Comparison of ENCODE assay signal across 13 mouse cellular contexts in the genomic region with DNA sequence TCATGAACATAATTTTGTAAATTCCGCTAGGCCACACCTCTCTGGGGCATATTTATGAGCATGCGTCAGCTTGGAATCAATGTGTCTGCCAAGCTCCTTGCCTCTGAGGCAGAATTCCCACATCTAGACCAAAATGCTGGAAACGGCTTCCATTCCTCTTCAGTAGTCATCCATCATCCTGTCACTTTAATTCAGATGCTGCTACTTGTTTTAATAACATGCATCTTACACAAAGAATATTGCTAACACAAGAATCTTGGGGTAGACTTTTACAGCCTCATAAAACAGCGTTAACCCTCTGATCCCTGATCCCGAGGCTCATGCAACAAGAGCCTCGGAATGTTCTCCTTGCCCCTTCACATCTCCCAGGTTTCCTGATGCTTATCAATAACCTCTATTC.
DNase-seq lines count a peak whose midpoint lies in the region; ATAC-seq lines count a peak whose summit lies in the region.
"Had no signal": no experiment of that assay in that cellular context is flagged by ENCODE, and none has a peak within 500 bp of the region (broad histone marks: within the 10 kb centered on the region; RNA-seq: fewer than 3 reads in every experiment).

No protein-coding gene starts in this region.

- no peak overlapping the region for H3K4me2 ChIP-seq in embryonic facial prominence, embryonic 14.5 days (ENCODE audit: low read depth, low read length)
- H3K4me2 ChIP-seq in hindbrain, embryonic 12.5 days (replicated peaks): no peak overlapping the region
- H3K4me2 ChIP-seq in neural tube, embryonic 14.5 days (ENCODE audit: low read depth, low read length): no peak overlapping the region
- H3K4me2 ChIP-seq: hindbrain, embryonic 15.5 days; lung, embryonic 15.5 days had no signal

- peak; percentile 16 for DNase-seq in embryonic facial prominence, embryonic 14.5 days (ENCODE audit: low spot score)
- DNase-seq in embryonic facial prominence, embryonic 10.5 days (ENCODE audit: low spot score): no peak
- DNase-seq in kidney, postnatal 4 days: peak; percentile 11 to 21
- DNase-seq in kidney, postnatal 36 days: no peak
- DNase-seq in frontal cortex, postnatal 14 days (ENCODE audit: low spot score in 2 of 2): no peak
- DNase-seq in cerebellum, postnatal 25 days: no peak
- DNase-seq: adrenal gland, adult 2 months; cerebellum, postnatal 10 days; right cerebral cortex, postnatal 4 days had no signal

- no peaks in the 10 kb centered on the region for H3K36me3 ChIP-seq in embryonic facial prominence, embryonic 14.5 days (ENCODE audit: control insufficient read depth, insufficient read depth, low read length)
- no peaks in the 10 kb centered on the region for H3K36me3 ChIP-seq in embryonic facial prominence, embryonic 10.5 days (replicated peaks)
- no peaks in the 10 kb centered on the region for H3K36me3 ChIP-seq in hindbrain, embryonic 12.5 days
- no peaks in the 10 kb centered on the region for H3K36me3 ChIP-seq in neural tube, embryonic 14.5 days (ENCODE audit: control insufficient read depth, insufficient read depth, low read length)
- H3K36me3 ChIP-seq: hindbrain, embryonic 15.5 days; lung, embryonic 15.5 days had no signal

- H3K4me1 ChIP-seq in embryonic facial prominence, embryonic 14.5 days (ENCODE audit: control insufficient read depth, insufficient read depth, low read length): no peaks in the 10 kb centered on the region
- no peaks in the 10 kb centered on the region for H3K4me1 ChIP-seq in embryonic facial prominence, embryonic 10.5 days
- H3K4me1 ChIP-seq in hindbrain, embryonic 12.5 days: no peaks in the 10 kb centered on the region
- H3K4me1 ChIP-seq in neural tube, embryonic 14.5 days (ENCODE audit: control insufficient read depth, insufficient read depth, low read length): no peaks in the 10 kb centered on the region
- H3K4me1 ChIP-seq: lung, embryonic 15.5 days had no signal

- no peaks in the 10 kb centered on the region for H3K27me3 ChIP-seq in embryonic facial prominence, embryonic 14.5 days (replicated peaks; ENCODE audit: control insufficient read depth, insufficient read depth, low read length)
- no peaks in the 10 kb centered on the region for H3K27me3 ChIP-seq in embryonic facial prominence, embryonic 10.5 days (replicated peaks; ENCODE audit: low read depth, poor library complexity, severe bottlenecking)
- no peaks in the 10 kb centered on the region for H3K27me3 ChIP-seq in hindbrain, embryonic 12.5 days
- no peaks in the 10 kb centered on the region for H3K27me3 ChIP-seq in neural tube, embryonic 14.5 days (ENCODE audit: control insufficient read depth, insufficient read depth, low read length)
- H3K27me3 ChIP-seq: hindbrain, embryonic 15.5 days; lung, embryonic 15.5 days had no signal

- H3K27ac ChIP-seq in embryonic facial prominence, embryonic 14.5 days (replicated peaks; ENCODE audit: low read depth, low read length): no peak overlapping the region
- H3K27ac ChIP-seq in embryonic facial prominence, embryonic 10.5 days (replicated peaks): no peak overlapping the region
- H3K27ac ChIP-seq in hindbrain, embryonic 12.5 days: peak overlapping the region; percentile 45
- H3K27ac ChIP-seq in neural tube, embryonic 14.5 days (ENCODE audit: low read depth, low read length): no peak overlapping the region; the same call in 1 of the 2 replicates
- H3K27ac ChIP-seq: lung, embryonic 15.5 days had no signal

- H3K4me3 ChIP-seq in embryonic facial prominence, embryonic 14.5 days (ENCODE audit: low read depth, low read length): no peak overlapping the region
- H3K4me3 ChIP-seq in embryonic facial prominence, embryonic 10.5 days: no peak overlapping the region
- H3K4me3 ChIP-seq in hindbrain, embryonic 12.5 days: no peak overlapping the region
- H3K4me3 ChIP-seq in neural tube, embryonic 14.5 days (ENCODE audit: low read depth, low read length): no peak overlapping the region
- H3K4me3 ChIP-seq: hindbrain, embryonic 15.5 days; lung, embryonic 15.5 days had no signal

- no peak overlapping the region for H3K9ac ChIP-seq in embryonic facial prominence, embryonic 14.5 days (ENCODE audit: low read depth, low read length)
- H3K9ac ChIP-seq in hindbrain, embryonic 12.5 days: no peak overlapping the region
- H3K9ac ChIP-seq in neural tube, embryonic 14.5 days (replicated peaks; ENCODE audit: low read depth, low read length): no peak overlapping the region
- H3K9ac ChIP-seq: hindbrain, embryonic 15.5 days; lung, embryonic 15.5 days had no signal

- H3K9me3 ChIP-seq in embryonic facial prominence, embryonic 14.5 days (ENCODE audit: control insufficient read depth, low read length): no peaks in the 10 kb centered on the region
- no peaks in the 10 kb centered on the region for H3K9me3 ChIP-seq in embryonic facial prominence, embryonic 10.5 days
- no peaks in the 10 kb centered on the region for H3K9me3 ChIP-seq in hindbrain, embryonic 12.5 days (replicated peaks)
- no peaks in the 10 kb centered on the region for H3K9me3 ChIP-seq in neural tube, embryonic 14.5 days (ENCODE audit: control insufficient read depth, low read length)
- H3K9me3 ChIP-seq: hindbrain, embryonic 15.5 days; lung, embryonic 15.5 days had no signal

- WGBS in embryonic facial prominence, embryonic 14.5 days: 63% methylated on average over 6 of the region's 6 CpGs
- WGBS in embryonic facial prominence, embryonic 10.5 days: 84% methylated on average over 6 of the region's 6 CpGs
- 56% methylated on average over 6 of the region's 6 CpGs for WGBS in hindbrain, embryonic 12.5 days
- 23% methylated on average over 6 of the region's 6 CpGs for WGBS in neural tube, embryonic 14.5 days

- no peak for ATAC-seq in embryonic facial prominence, embryonic 14.5 days (ENCODE audit: low read depth)
- peak; percentile 74 for ATAC-seq in hindbrain, embryonic 12.5 days (ENCODE audit: low FRiP score)
- ATAC-seq in neural tube, embryonic 14.5 days (ENCODE audit: low read depth): peak; percentile 74

Comparison
In these comparisons a context has a peak if more than half of its experiments do, and no peak if none do; other contexts are left out.
1. DNase-seq: peak in embryonic facial prominence, embryonic 14.5 days (single experiment) and kidney, postnatal 4 days (2 of 2); none in embryonic facial prominence, embryonic 10.5 days (single experiment), kidney, postnatal 36 days (0 of 2), frontal cortex, postnatal 14 days (0 of 2) and cerebellum, postnatal 25 days (0 of 2).